Mouse (Mus musculus) lung, postnatal 0 days (tissue): ENCODE measurements around the gene Glis2.

Experiments used
- CTCF ChIP-seq: IDR thresholded peaks from 2 replicates; pipeline ENCODE4 v1.5.1; 2016; ENCODE audit warnings: antibody characterized with exemption, mild to moderate bottlenecking
- EP300 ChIP-seq: IDR thresholded peaks from 2 replicates; pipeline ENCODE4 v1.6.1; 2016; ENCODE audit warnings: antibody characterized with exemption, mild to moderate bottlenecking, control low read depth

DNA sequence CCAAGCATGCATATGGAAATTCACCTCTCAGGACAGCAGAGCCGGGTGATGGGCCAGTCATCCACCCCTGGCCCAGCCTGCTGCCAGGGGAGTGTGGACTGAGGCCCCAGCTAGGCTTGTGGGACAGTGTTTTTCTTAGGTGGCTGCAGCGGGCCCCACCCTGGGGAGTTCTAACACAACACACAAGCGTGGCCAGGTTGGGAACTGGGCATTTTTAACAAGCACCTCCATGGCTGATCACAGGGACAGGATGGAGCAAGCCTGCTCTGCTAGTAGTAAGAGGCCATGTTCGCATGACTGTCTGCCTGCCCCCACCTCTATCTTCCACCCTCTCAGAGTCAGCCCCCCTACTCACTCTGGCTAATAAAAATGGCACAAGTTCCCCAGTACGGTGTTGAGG is 3.5 kb downstream of the Glis2 start:
- TF ChIP-seq CTCF (no peak), EP300 (no peak)
